Mouse (Mus musculus) E14TG2a.4 (cell line): Measurements from ENCODE around the gene Tbxa2r.
A peak's percentile ranks its signal among the peaks of the same experiment; 100 is the strongest.

Source experiments
- H3K27me3 ChIP-seq: 2 replicates; pipeline ENCODE4 v1.6.1; 2014; ENCODE audit warnings: low read length, control low read depth; ENCODE audit not compliant: insufficient read depth
- H3K36me3 ChIP-seq: 2 replicates; pipeline ENCODE4 v1.6.1; 2014; ENCODE audit warnings: low read length, control low read depth; ENCODE audit not compliant: insufficient read depth
- H3K4me1 ChIP-seq: replicated peaks from 2 replicates; pipeline ENCODE4 v1.6.1; 2014; ENCODE audit warnings: low read depth, low read length, control low read depth
- H3K4me3 ChIP-seq: replicated peaks from 2 replicates; pipeline ENCODE4 v1.5.1; 2014; ENCODE audit warnings: mild to moderate bottlenecking, low read length
- H3K9me3 ChIP-seq: 2 replicates; pipeline ENCODE4 v1.6.1; 2014; ENCODE audit warnings: low read length, control low read depth
- CTCF ChIP-seq: conservative IDR thresholded peaks from 2 replicates; pipeline ENCODE4 v1.5.1; 2014; ENCODE audit warnings: low read length
- NANOG ChIP-seq: IDR thresholded peaks from 2 replicates; pipeline ENCODE4 v1.6.1; 2014; ENCODE audit warnings: borderline replicate concordance, low read length, mixed read lengths
- POU5F1 ChIP-seq: IDR thresholded peaks from 2 replicates; pipeline ENCODE4 v1.6.1; 2014; ENCODE audit warnings: low read length, borderline replicate concordance

The Tbxa2r gene

GRCm38 (mm10) chr10:81289811-81290210 lies 38.7 kb upstream of the Tbxa2r start:
- Histone ChIP-seq H3K9me3 (no peaks in the 10 kb centered on the region), H3K4me3 (peak overlapping the region; percentile 75; the same call in 1 of the 2 replicates), H3K4me1 (peaks cover 88% of the 10 kb centered on the region), H3K36me3 (peaks cover 9% of the 10 kb centered on the region; the same call in 1 of the 2 replicates), H3K27me3 (peaks cover 20% of the 10 kb centered on the region)
- TF ChIP-seq NANOG (no peak), CTCF (no peak), POU5F1 (no peak)

- Histone ChIP-seq H3K4me1 (peaks cover 90% of the 10 kb centered on the region), H3K9me3 (no peaks in the 10 kb centered on the region), H3K36me3 (peaks cover 19% of the 10 kb centered on the region), H3K4me3 (peak overlapping the region; percentile 75), H3K27me3 (peaks cover 14% of the 10 kb centered on the region)
- TF ChIP-seq POU5F1 (no peak), NANOG (no peak), CTCF (no peak)
Observed at GRCm38 (mm10) chr10:81290698-81291460, 37.7 kb upstream of the Tbxa2r start.

- TF ChIP-seq CTCF (no peak), POU5F1 (no peak), NANOG (no peak)
- Histone ChIP-seq H3K27me3 (peaks cover 14% of the 10 kb centered on the region), H3K9me3 (no peaks in the 10 kb centered on the region), H3K36me3 (peaks cover 27% of the 10 kb centered on the region), H3K4me1 (peaks cover 90% of the 10 kb centered on the region), H3K4me3 (peak within 1 kb of the TSS; percentile 75)
Observed at GRCm38 (mm10) chr10:81291511-81292104, 36.9 kb upstream of the Tbxa2r start, which contains the start of gene Tjp3. Gene Tjp3 (minus strand): TSS chr10:81291581.

GRCm38 (mm10) chr10:81292554-81293333 lies 35.8 kb upstream of the Tbxa2r start, which contains the start of gene Pip5k1c:
Gene Pip5k1c (plus strand): TSS chr10:81292963.
- peaks cover 90% of the 10 kb centered on the region for H3K4me1 ChIP-seq
- H3K27me3 ChIP-seq, result peaks cover 14% of the 10 kb centered on the region
- H3K4me3 ChIP-seq, result peak within 1 kb of the TSS; percentile 95
- H3K36me3 ChIP-seq, result peaks cover 30% of the 10 kb centered on the region
- TF ChIP-seq NANOG (no peak), CTCF (peak; percentile 69)
- H3K9me3 ChIP-seq, result no peaks in the 10 kb centered on the region

GRCm38 (mm10) chr10:81293334-81294030 lies 35.0 kb upstream of the Tbxa2r start:
- Histone ChIP-seq H3K36me3 (peaks cover 34% of the 10 kb centered on the region), H3K27me3 (peaks cover 14% of the 10 kb centered on the region), H3K4me1 (peaks cover 90% of the 10 kb centered on the region), H3K9me3 (no peaks in the 10 kb centered on the region), H3K4me3 (peak overlapping the region; percentile 95)
- TF ChIP-seq CTCF (no peak), POU5F1 (no peak), NANOG (no peak)

GRCm38 (mm10) chr10:81294442-81294841 lies 34.1 kb upstream of the Tbxa2r start:
- H3K4me3 ChIP-seq, result peak overlapping the region; percentile 95

GRCm38 (mm10) chr10:81295185-81295584 lies 33.3 kb upstream of the Tbxa2r start:
- H3K27me3 ChIP-seq, result peaks cover 9% of the 10 kb centered on the region
- no peak overlapping the region for H3K4me3 ChIP-seq
- H3K36me3 ChIP-seq, result peaks cover 48% of the 10 kb centered on the region
- no peaks in the 10 kb centered on the region for H3K9me3 ChIP-seq
- peaks cover 90% of the 10 kb centered on the region for H3K4me1 ChIP-seq
- TF ChIP-seq NANOG (no peak), POU5F1 (no peak), CTCF (no peak)

More at GRCm38 (mm10) chr10:81294442-81294841, 34.1 kb upstream of the Tbxa2r start:
- TF ChIP-seq CTCF, result no peak
- TF ChIP-seq POU5F1, result no peak
- no peak for TF ChIP-seq NANOG
- Histone ChIP-seq H3K36me3 (peaks cover 43% of the 10 kb centered on the region), H3K4me1 (peaks cover 90% of the 10 kb centered on the region), H3K9me3 (no peaks in the 10 kb centered on the region), H3K27me3 (peaks cover 14% of the 10 kb centered on the region)

- Histone ChIP-seq H3K4me1 (peaks cover 90% of the 10 kb centered on the region), H3K36me3 (peaks cover 60% of the 10 kb centered on the region), H3K27me3 (no peaks in the 10 kb centered on the region), H3K9me3 (no peaks in the 10 kb centered on the region), H3K4me3 (peak overlapping the region; percentile 58)
- TF ChIP-seq NANOG, result no peak
- TF ChIP-seq CTCF, result no peak
- TF ChIP-seq POU5F1, result no peak
Observed at GRCm38 (mm10) chr10:81297246-81297645, 31.3 kb upstream of the Tbxa2r start.
